Mouse (Mus musculus): ENCODE measurements at regions not wholly inside any gene's neighbourhood (a gene's known extent, or its start where the extent isn't known, plus 50 kb on each side); places are given as distances from the start of the nearest gene placed in this dataset.

GRCm38 (mm10) chr12:29391756-29392155, 136.4 kb upstream of the Myt1l start:
- DNase-seq: no peak

GRCm38 (mm10) chr12:29394271-29394670, 133.9 kb upstream of the Myt1l start:
- DNase-seq: no peak

GRCm38 (mm10) chr12:29394881-29395280, 133.3 kb upstream of the Myt1l start:
- no peak for DNase-seq

- DNase-seq: peak; percentile 9 to 29
Observed at GRCm38 (mm10) chr12:29395401-29395982, 132.7 kb upstream of the Myt1l start.

GRCm38 (mm10) chr12:29404434-29404833, 123.8 kb upstream of the Myt1l start:
- no peak for DNase-seq

- no peak for DNase-seq
Observed at GRCm38 (mm10) chr12:29409336-29410055, 118.7 kb upstream of the Myt1l start.

- DNase-seq: no peak
Observed at GRCm38 (mm10) chr12:29433936-29434335, 94.2 kb upstream of the Myt1l start.

- DNase-seq: no peak
Observed at GRCm38 (mm10) chr12:29439343-29440019, 88.7 kb upstream of the Myt1l start.

- DNase-seq: peak; percentile 22 to 62
Observed at GRCm38 (mm10) chr12:29465201-29465600, 63.0 kb upstream of the Myt1l start.
